Comparison of ENCODE assay signal across 23 mouse cellular contexts in the genomic region with DNA sequence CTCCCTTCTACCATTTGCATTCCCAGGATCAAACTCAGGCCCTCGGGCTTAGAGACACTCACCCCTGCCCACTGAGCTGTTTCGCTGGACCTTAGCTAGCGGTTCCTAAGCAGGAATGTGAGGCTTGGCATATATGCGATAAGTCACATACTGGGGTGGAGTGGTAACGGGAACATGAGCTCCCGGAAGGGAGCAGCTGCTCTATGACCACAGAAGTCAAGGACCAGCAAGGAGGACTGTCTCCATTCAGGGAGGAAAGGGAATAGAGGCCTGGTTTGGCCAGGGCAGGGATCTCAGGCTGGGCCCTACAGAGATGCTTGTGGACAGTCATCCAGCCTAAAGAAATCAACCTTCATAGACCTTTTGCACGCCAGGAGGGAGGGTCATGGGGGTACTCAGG.
"Had no signal": no experiment of that assay in that cellular context is flagged by ENCODE, and none has a peak within 500 bp of the region (broad histone marks: within the 10 kb centered on the region; RNA-seq: fewer than 3 reads in every experiment).

No protein-coding gene starts in this region.

- H3K27me3 ChIP-seq: heart, embryonic 12.5 days; hindbrain, embryonic 15.5 days; limb, embryonic 13.5 days; limb, embryonic 15.5 days; liver, embryonic 12.5 days had no signal

- H3K9ac ChIP-seq: heart, embryonic 12.5 days; hindbrain, embryonic 13.5 days; hindbrain, embryonic 15.5 days; limb, embryonic 13.5 days; limb, embryonic 15.5 days; liver, embryonic 12.5 days; liver, embryonic 14.5 days had no signal

- H3K9me3 ChIP-seq: heart, embryonic 10.5 days; heart, embryonic 12.5 days; hindbrain, embryonic 13.5 days; hindbrain, embryonic 15.5 days; limb, embryonic 13.5 days; limb, embryonic 15.5 days; liver, embryonic 12.5 days had no signal

- H3K4me2 ChIP-seq: heart, embryonic 12.5 days; hindbrain, embryonic 13.5 days; hindbrain, embryonic 15.5 days; limb, embryonic 13.5 days; limb, embryonic 15.5 days; liver, embryonic 12.5 days had no signal

- H3K4me3 ChIP-seq: heart, adult 2 months; heart, embryonic 10.5 days; heart, embryonic 12.5 days; hindbrain, embryonic 13.5 days; hindbrain, embryonic 15.5 days; limb, embryonic 13.5 days; limb, embryonic 15.5 days; liver, embryonic 12.5 days had no signal

- ATAC-seq: hindbrain, postnatal 0 days; intestine, embryonic 16.5 days; liver, embryonic 12.5 days had no signal

- DNase-seq: gastrocnemius, postnatal 14 days; gastrocnemius, postnatal 36 days; heart, adult 11 months; heart, adult 2 months; heart, postnatal 14 days; heart, postnatal 36 days; kidney, adult 11 months; kidney, adult 2 months; kidney, postnatal 10 days; kidney, postnatal 36 days; layer of hippocampus, adult 9-11 months; layer of hippocampus, postnatal 36 days; left cerebral cortex, postnatal 4 days had no signal

- H3K36me3 ChIP-seq: hindbrain, embryonic 13.5 days; hindbrain, embryonic 15.5 days; limb, embryonic 13.5 days; limb, embryonic 15.5 days; liver, embryonic 12.5 days had no signal

- H3K27ac ChIP-seq: heart, adult 2 months; heart, embryonic 10.5 days; hindbrain, embryonic 13.5 days; hindbrain, embryonic 15.5 days; hindbrain, postnatal 0 days; limb, embryonic 13.5 days; limb, embryonic 15.5 days; liver, embryonic 12.5 days; liver, embryonic 14.5 days had no signal
